Mouse (Mus musculus) liver, embryonic 14.5 days (tissue): ENCODE measurements around the gene Bloc1s3. TPM values are rescaled to one million over a fixed set of nuclear protein-coding genes. Genes with fewer than 3 reads are reported as not detected.

Experiments
- ATAC-seq: fragments of 200-750 bp; cut with Nextera tagmentation; 2 replicates; pipeline ENCODE4 v1.8.0; 2017; ENCODE audit warnings: moderate number of reproducible peaks, mild to moderate bottlenecking, moderate library complexity; ENCODE audit not compliant: insufficient read depth
- DNase-seq, 3 experiments: peaks; one replicate each; pipeline ENCODE4 v3.0.0-alpha.2; 2012 to 2013; ENCODE audit warnings: low read depth in 3 of 3, low spot score in 3 of 3
- H3K27ac ChIP-seq: fragments of 300-500 bp; sonication (generic); 2 replicates; pipeline ENCODE4 v1.5.1; 2014; ENCODE audit warnings: moderate library complexity, mild to moderate bottlenecking, control low read depth, inconsistent platforms
- H3K27me3 ChIP-seq: fragments of 300-500 bp; sonication (generic); 2 replicates; pipeline ENCODE4 v1.6.1; 2014; ENCODE audit warnings: mild to moderate bottlenecking, low read length, moderate library complexity; ENCODE audit not compliant: control insufficient read depth, insufficient read depth
- H3K36me3 ChIP-seq: fragments of 300-500 bp; sonication (generic); replicated peaks from 2 replicates; pipeline ENCODE4 v1.6.1; 2014; ENCODE audit warnings: low read depth; ENCODE audit not compliant: control insufficient read depth, insufficient read depth
- H3K4me1 ChIP-seq, 2 experiments: fragments of 200-500 bp in 1 of 2; fragments of 300-500 bp in 1 of 2; sonication (generic) in 1 of 2; replicated peaks; 2 replicates each; pipeline ENCODE4 v1.6.1; 2012 to 2014; ENCODE audit warnings: antibody characterized with exemption in 1 of 2, inconsistent platforms in 1 of 2, low read length in 1 of 2; ENCODE audit not compliant: control insufficient read depth in 2 of 2, insufficient read depth in 2 of 2
- H3K4me2 ChIP-seq: fragments of 300-500 bp; sonication (generic); 2 replicates; pipeline ENCODE4 v1.6.1; 2014; ENCODE audit warnings: low read depth, mild to moderate bottlenecking, control low read depth, moderate library complexity
- H3K4me3 ChIP-seq, 2 experiments: fragments of 200-500 bp in 1 of 2; fragments of 300-500 bp in 1 of 2; sonication (generic) in 1 of 2; 2 replicates each; pipeline ENCODE4 v1.5.1; 2012 to 2014; ENCODE audit warnings: low read depth in 2 of 2, low read length in 2 of 2, mild to moderate bottlenecking in 2 of 2, control low read depth in 1 of 2, inconsistent platforms in 1 of 2, moderate library complexity in 1 of 2; ENCODE audit not compliant: insufficient read depth in 1 of 2
- H3K9ac ChIP-seq: fragments of 300-500 bp; sonication (generic); replicated peaks from 2 replicates; pipeline ENCODE4 v1.6.1; 2014; ENCODE audit warnings: mild to moderate bottlenecking, control low read depth, moderate library complexity
- H3K9me3 ChIP-seq: fragments of 300-500 bp; sonication (generic); 2 replicates; pipeline ENCODE4 v1.6.1; 2016; ENCODE audit warnings: low read length, mixed read lengths; ENCODE audit not compliant: control insufficient read depth
- CTCF ChIP-seq: IDR thresholded peaks from 2 replicates; pipeline ENCODE4 v1.5.1; 2016; ENCODE audit warnings: antibody characterized with exemption, low read depth, control low read depth
- EP300 ChIP-seq: IDR thresholded peaks from 2 replicates; pipeline ENCODE4 v1.6.1; 2016; ENCODE audit warnings: antibody characterized with exemption, low read depth
- WGBS: fragments of 180-500 bp; shearing (Covaris S2); extraction: QIAGEN DNeasy Blood & Tissue Kit; methylation state at CpG from one replicate; pipeline ENCODE4 v1.1.7; 2014; ENCODE audit not compliant: insufficient replicate concordance; 5-methylcytosine and 5-hydroxymethylcytosine counted together
- polyA plus RNA-seq, 2 experiments: library from polyadenylated mRNA; depleted of rRNA in 1 of 2; stranded (reverse) in 1 of 2; unstranded in 1 of 2; fragments of >200 nt; fragmentation: Nextera tagmentation in 1 of 2; extraction: Ambion mirVana in 1 of 2; gene quantifications; 2 replicates each; pipeline versions ENCODE4 v1.2.1 to v1.2.3; 2012 to 2014

Gene Bloc1s3
- polyA plus RNA-seq, 2 experiments: 0.39 to 2.0 TPM

DNA sequence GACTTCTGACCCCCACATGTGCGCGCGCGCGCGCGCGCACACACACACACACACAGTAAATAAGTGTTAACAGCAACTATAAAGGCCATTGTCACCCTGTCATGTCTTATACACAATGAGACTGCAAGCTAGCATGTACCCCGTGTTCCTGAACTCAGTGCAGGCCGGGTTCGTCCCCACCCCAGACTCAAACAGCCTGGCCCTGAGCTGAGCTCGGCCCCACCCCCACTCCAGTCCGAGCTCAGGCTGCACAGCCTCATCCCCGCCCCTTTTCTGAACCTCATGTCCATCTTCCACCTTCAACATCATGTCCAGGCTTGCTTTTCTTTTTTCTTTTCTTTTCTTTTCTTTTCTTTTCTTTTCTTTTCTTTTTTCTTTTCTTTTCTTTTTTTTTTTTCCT is 37.9 kb downstream of the Bloc1s3 start:
- no peak overlapping the region for H3K9ac ChIP-seq
- no peak overlapping the region for H3K27ac ChIP-seq
- ATAC-seq (no peak), DNase-seq (no peak)
- H3K27me3 ChIP-seq: peaks cover 29% of the 10 kb centered on the region
- TF ChIP-seq CTCF: no peak
- no peak for TF ChIP-seq EP300
- no peak overlapping the region for H3K4me2 ChIP-seq
- no peak overlapping the region for H3K4me3 ChIP-seq
- H3K36me3 ChIP-seq: no peaks in the 10 kb centered on the region
- H3K9me3 ChIP-seq: no peaks in the 10 kb centered on the region
- peaks cover 0 to 7% of the 10 kb centered on the region in 2 experiments; a peak in 2 of 4 replicates for H3K4me1 ChIP-seq
- WGBS: 57% methylated on average over 14 of the region's 14 CpGs

DNA sequence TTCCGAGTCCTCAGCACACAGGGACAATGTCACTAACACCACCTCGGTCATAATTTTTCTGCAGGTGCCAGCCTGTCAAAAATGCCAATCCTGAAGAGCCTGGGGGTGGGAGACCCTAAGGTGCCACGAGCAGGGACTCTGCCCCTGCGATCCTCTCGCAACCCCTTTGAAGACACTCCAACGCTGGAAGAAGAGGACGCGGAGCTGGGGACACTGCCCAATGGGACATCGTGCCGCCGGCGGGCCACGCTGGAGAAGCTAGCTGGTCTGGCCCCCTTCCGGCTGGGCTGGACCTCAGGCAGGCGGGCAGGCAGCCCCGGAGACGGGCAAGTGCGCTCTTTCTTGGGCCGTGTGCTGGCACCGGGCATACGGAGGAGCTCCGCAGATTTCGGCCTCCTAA is 38.8 kb downstream of the Bloc1s3 start:
- WGBS: 78% methylated on average over 23 of the region's 23 CpGs
- H3K9me3 ChIP-seq: no peaks in the 10 kb centered on the region
- peaks cover 0 to 6% of the 10 kb centered on the region in 2 experiments; a peak in 2 of 4 replicates for H3K4me1 ChIP-seq
- no peak overlapping the region for H3K4me2 ChIP-seq
- TF ChIP-seq EP300 (no peak), CTCF (no peak)
- H3K36me3 ChIP-seq: no peaks in the 10 kb centered on the region
- peaks cover 22% of the 10 kb centered on the region for H3K27me3 ChIP-seq
- DNase-seq (no peak), ATAC-seq (no peak)
- H3K4me3 ChIP-seq: no peak overlapping the region
- no peak overlapping the region for H3K9ac ChIP-seq
- H3K27ac ChIP-seq: no peak overlapping the region

DNA sequence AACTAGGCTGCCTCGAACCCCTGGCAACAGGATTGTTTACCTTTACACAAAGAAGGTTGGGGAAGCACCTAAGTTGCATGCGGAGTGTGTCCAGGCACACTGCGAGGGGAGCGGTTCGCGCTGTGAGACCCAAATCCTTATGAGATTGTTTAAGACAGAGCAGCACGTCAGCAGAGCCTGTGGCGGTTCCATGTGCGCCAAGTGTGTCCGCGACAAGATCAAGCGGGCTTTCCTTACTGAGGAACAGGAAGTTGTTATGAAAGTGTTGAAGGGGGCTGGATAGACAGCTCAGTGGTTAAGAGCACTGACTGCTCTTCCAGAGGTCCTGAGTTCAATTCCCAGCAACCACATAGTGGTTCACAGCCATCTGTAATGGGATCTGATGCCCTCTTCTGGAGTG is 39.9 kb downstream of the Bloc1s3 start:
- DNase-seq: no peak

DNA sequence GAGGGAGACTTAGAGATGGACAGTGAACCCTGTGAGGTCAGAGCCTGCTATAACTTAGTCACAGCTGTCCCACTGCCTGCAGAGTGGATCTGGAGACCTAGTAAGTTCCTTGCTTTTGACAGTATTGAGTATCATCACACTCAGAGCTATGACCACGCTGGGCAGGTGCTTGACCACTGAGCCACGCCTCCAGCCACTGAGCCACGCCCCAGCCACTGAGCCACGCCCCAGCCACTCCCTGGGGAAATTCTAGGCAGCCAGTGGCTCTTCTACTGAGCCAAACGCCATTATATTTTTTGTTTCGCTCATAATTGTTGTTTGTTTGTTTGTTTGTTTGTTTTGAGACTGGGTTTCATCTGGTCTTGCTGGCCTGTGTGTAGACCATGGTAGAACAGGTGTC is 40.5 kb downstream of the Bloc1s3 start:
- WGBS: 25% methylated on average over 6 of the region's 6 CpGs

More for the DNA sequence above, 39.9 kb downstream of the Bloc1s3 start:
- H3K27me3 ChIP-seq: peaks cover 11% of the 10 kb centered on the region
- TF ChIP-seq CTCF: no peak
- no peak for TF ChIP-seq EP300
- no peaks in the 10 kb centered on the region for H3K9me3 ChIP-seq
- no peak overlapping the region for H3K9ac ChIP-seq
- ATAC-seq: no peak
- no peak overlapping the region for H3K4me3 ChIP-seq
- no peak overlapping the region for H3K4me2 ChIP-seq
- no peak overlapping the region for H3K27ac ChIP-seq
- H3K4me1 ChIP-seq: peaks cover 0 to 5% of the 10 kb centered on the region in 2 experiments; a peak in 2 of 4 replicates
- WGBS: 48% methylated on average over 12 of the region's 12 CpGs
- H3K36me3 ChIP-seq: no peaks in the 10 kb centered on the region

DNA sequence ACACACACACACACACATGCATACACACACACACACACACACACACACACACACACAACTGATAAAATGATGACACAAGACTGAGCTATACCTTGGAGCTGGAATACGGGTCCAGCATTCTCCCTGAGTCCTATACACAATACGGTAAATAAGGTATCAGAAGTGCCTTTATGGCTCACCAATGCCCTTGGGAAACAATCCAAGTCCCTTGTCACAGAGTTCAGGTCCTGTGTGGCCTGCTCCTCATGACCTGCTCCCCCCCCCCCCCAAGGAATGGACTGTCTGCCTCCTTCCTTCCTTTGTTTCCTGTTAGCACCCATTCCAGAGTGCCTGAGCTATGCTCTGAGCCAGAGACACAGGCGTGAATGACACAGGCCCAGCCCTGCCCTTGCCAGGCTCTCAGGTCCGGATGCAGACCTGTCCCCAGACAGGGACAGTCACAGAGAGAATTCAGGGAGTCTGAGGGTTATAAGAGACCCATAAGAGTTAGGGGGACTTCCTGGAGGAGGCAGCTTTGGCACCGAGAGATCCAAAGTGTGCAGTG is 41.5 kb downstream of the Bloc1s3 start:
- Histone ChIP-seq H3K9me3 (no peaks in the 10 kb centered on the region), H3K4me3 (no peak overlapping the region), H3K27me3 (peaks cover 2% of the 10 kb centered on the region; the same call in 1 of the 2 replicates), H3K4me1 (peaks cover 0 to 5% of the 10 kb centered on the region in 2 experiments; a peak in 1 of 4 replicates), H3K4me2 (no peak overlapping the region), H3K36me3 (no peaks in the 10 kb centered on the region), H3K27ac (no peak overlapping the region), H3K9ac (no peak overlapping the region)
- DNase-seq (no peak), ATAC-seq (peak; percentile 47)
- WGBS: 51% methylated on average over 5 of the region's 5 CpGs
- TF ChIP-seq EP300: no peak
- no peak for TF ChIP-seq CTCF

More for the DNA sequence above, 40.5 kb downstream of the Bloc1s3 start:
- Histone ChIP-seq H3K4me3 (no peak overlapping the region), H3K9ac (no peak overlapping the region), H3K27me3 (peaks cover 4% of the 10 kb centered on the region; the same call in 1 of the 2 replicates), H3K36me3 (no peaks in the 10 kb centered on the region), H3K27ac (no peak overlapping the region), H3K4me1 (peaks cover 0 to 4% of the 10 kb centered on the region in 2 experiments; a peak in 1 of 4 replicates), H3K4me2 (no peak overlapping the region), H3K9me3 (no peaks in the 10 kb centered on the region)
- no peak for DNase-seq
- ATAC-seq: no peak
- no peak for TF ChIP-seq EP300
- TF ChIP-seq CTCF: no peak
